Mouse (Mus musculus): ENCODE measurements at regions not wholly inside any gene's neighbourhood (a gene's known extent, or its start where the extent isn't known, plus 50 kb on each side); places are given as distances from the start of the nearest gene placed in this dataset.

DNA sequence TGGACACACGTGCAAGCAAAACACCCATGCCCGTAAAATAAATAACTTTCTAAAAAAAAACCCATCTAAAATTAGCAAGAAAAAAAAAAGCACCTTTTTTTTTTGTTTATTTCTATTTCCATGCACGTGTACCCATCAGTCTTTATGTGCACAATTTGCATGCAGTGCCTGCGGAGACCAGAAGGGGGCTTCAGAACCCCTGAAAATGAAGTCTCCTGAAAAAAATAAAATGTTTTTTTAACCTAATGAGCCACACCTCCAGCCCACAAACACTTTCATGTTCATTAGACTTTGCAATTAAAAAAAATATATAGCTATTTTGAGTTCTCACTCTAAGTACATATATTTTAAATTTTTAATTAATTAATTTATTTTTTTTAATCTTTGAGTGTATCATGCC lies 134.9 kb upstream of the Thy1 start:
- TF ChIP-seq EP300 (IDR thresholded peaks at IDR 0.05; ENCODE audit: low read depth): no peak
- TF ChIP-seq CTCF (IDR thresholded peaks at IDR 0.05; ENCODE audit: low read depth): no peak
